Mouse (Mus musculus) liver, adult 2 months (tissue): ENCODE data around the gene Col1a1. TPM values are rescaled to one million over a fixed set of nuclear protein-coding genes. Genes with fewer than 3 reads are reported as not detected.

Source experiments
- DNase-seq: peaks from one replicate; pipeline ENCODE4 v3.0.0-alpha.2; 2011; ENCODE audit warnings: low read depth, low spot score; ENCODE audit errors: extremely low read depth
- H3K27ac ChIP-seq: fragments of 200-500 bp; replicated peaks from 2 replicates; pipeline ENCODE4 v1.5.1; 2012; ENCODE audit warnings: low read depth, mild to moderate bottlenecking, control low read depth, inconsistent platforms, low read length; ENCODE audit not compliant: insufficient read depth
- H3K27me3 ChIP-seq: fragments of 200-500 bp; 2 replicates; pipeline ENCODE4 v1.6.1; 2012; ENCODE audit warnings: mild to moderate bottlenecking, moderate library complexity, low read length, inconsistent platforms; ENCODE audit not compliant: control insufficient read depth, insufficient read depth
- H3K36me3 ChIP-seq: fragments of 200-500 bp; 2 replicates; pipeline ENCODE4 v1.6.1; 2012; ENCODE audit warnings: low read length, inconsistent platforms; ENCODE audit not compliant: control insufficient read depth, insufficient read depth
- H3K4me1 ChIP-seq: fragments of 200-500 bp; 2 replicates; pipeline ENCODE4 v1.6.1; 2011; ENCODE audit warnings: low read length; ENCODE audit not compliant: control insufficient read depth, insufficient read depth
- H3K4me3 ChIP-seq: fragments of 200-500 bp; 2 replicates; pipeline ENCODE4 v1.5.1; 2011; ENCODE audit warnings: low read depth, mild to moderate bottlenecking, control low read depth, low read length, moderate library complexity; ENCODE audit not compliant: insufficient read depth
- H3K79me2 ChIP-seq: fragments of 200-500 bp; 2 replicates; pipeline ENCODE4 v1.6.1; 2012; ENCODE audit warnings: inconsistent platforms, mild to moderate bottlenecking, low read length, moderate library complexity; ENCODE audit not compliant: control insufficient read depth, insufficient read depth
- H3K9ac ChIP-seq: fragments of 200-500 bp; 2 replicates; pipeline ENCODE4 v1.6.1; 2012; ENCODE audit warnings: low read depth, mild to moderate bottlenecking, control low read depth, inconsistent platforms, low read length
- CTCF ChIP-seq: fragments of 200-500 bp; IDR thresholded peaks from 2 replicates; pipeline ENCODE4 v1.5.1; 2011; ENCODE audit warnings: low read depth, low read length, control low read depth
- POLR2A ChIP-seq: fragments of 200-500 bp; IDR thresholded peaks from 2 replicates; pipeline ENCODE4 v1.6.1; 2011; ENCODE audit warnings: low read length, control low read depth; ENCODE audit not compliant: insufficient read depth; ENCODE audit errors: extremely low read depth
- WGBS: fragments of 180-500 bp; shearing (Covaris S2); methylation state at CpG from one replicate; pipeline ENCODE4 v1.1.7; 2018; 5-methylcytosine and 5-hydroxymethylcytosine counted together
- polyA plus RNA-seq: library from polyadenylated mRNA; depleted of rRNA; stranded (reverse); fragments of >200 nt; gene quantifications from 2 replicates; pipeline ENCODE4 v1.2.3, GENCODE M21; 2012
- total RNA-seq: library from RNA; depleted of rRNA; stranded (reverse); fragments of >200 nt; gene quantifications from 2 replicates; pipeline ENCODE4 v1.2.3, GENCODE M21; 2014

Gene Col1a1
- total and polyA plus RNA-seq, 2 experiments, result 1.6 to 2.3 TPM

GRCm38 (mm10) chr11:94912568-94912967 is 23.5 kb upstream of the Col1a1 start:
- WGBS, result 78% methylated on average over 3 of the region's 3 CpGs
- no peak for TF ChIP-seq CTCF
- no peak for TF ChIP-seq POLR2A
- H3K27ac ChIP-seq, result no peak overlapping the region

GRCm38 (mm10) chr11:94913302-94914090 is 22.5 kb upstream of the Col1a1 start:
- Histone ChIP-seq H3K79me2 (no peaks in the 10 kb centered on the region), H3K27me3 (no peaks in the 10 kb centered on the region; the same call in 1 of the 2 replicates), H3K4me1 (no peaks in the 10 kb centered on the region), H3K4me3 (no peak overlapping the region), H3K9ac (no peak overlapping the region), H3K36me3 (no peaks in the 10 kb centered on the region), H3K27ac (no peak overlapping the region)
- TF ChIP-seq POLR2A (no peak), CTCF (no peak)
- WGBS, result 83% methylated on average over 6 of the region's 6 CpGs
- no peak for DNase-seq

More at GRCm38 (mm10) chr11:94912568-94912967, 23.5 kb upstream of the Col1a1 start:
- Histone ChIP-seq H3K9ac (no peak overlapping the region), H3K4me3 (no peak overlapping the region), H3K4me1 (no peaks in the 10 kb centered on the region), H3K27me3 (peaks cover 3% of the 10 kb centered on the region; the same call in 1 of the 2 replicates), H3K36me3 (no peaks in the 10 kb centered on the region), H3K79me2 (no peaks in the 10 kb centered on the region)
- no peak for DNase-seq

- no peak overlapping the region for H3K27ac ChIP-seq
- no peaks in the 10 kb centered on the region; the same call in 1 of the 2 replicates for H3K27me3 ChIP-seq
- TF ChIP-seq CTCF, result no peak
- TF ChIP-seq POLR2A, result no peak
- H3K36me3 ChIP-seq, result no peaks in the 10 kb centered on the region
- H3K4me1 ChIP-seq, result no peaks in the 10 kb centered on the region
- no peak overlapping the region for H3K4me3 ChIP-seq
- 23% methylated on average over 13 of the region's 16 CpGs for WGBS
- peak; percentile 43 for DNase-seq
- H3K79me2 ChIP-seq, result no peaks in the 10 kb centered on the region
- no peak overlapping the region for H3K9ac ChIP-seq
Observed at GRCm38 (mm10) chr11:94915675-94916403, 20.2 kb upstream of the Col1a1 start.

- H3K27me3 ChIP-seq, result no peaks in the 10 kb centered on the region; the same call in 1 of the 2 replicates
- 52% methylated on average over 4 of the region's 4 CpGs for WGBS
- TF ChIP-seq CTCF (no peak), POLR2A (no peak)
- no peaks in the 10 kb centered on the region for H3K4me1 ChIP-seq
- DNase-seq, result no peak
- no peak overlapping the region for H3K4me3 ChIP-seq
- H3K36me3 ChIP-seq, result no peaks in the 10 kb centered on the region
- H3K27ac ChIP-seq, result no peak overlapping the region
- H3K9ac ChIP-seq, result no peak overlapping the region
- H3K79me2 ChIP-seq, result no peaks in the 10 kb centered on the region
Observed at GRCm38 (mm10) chr11:94916477-94916876, 19.5 kb upstream of the Col1a1 start.

- Histone ChIP-seq H3K9ac (no peak overlapping the region), H3K36me3 (no peaks in the 10 kb centered on the region), H3K4me1 (no peaks in the 10 kb centered on the region), H3K27me3 (no peaks in the 10 kb centered on the region; the same call in 1 of the 2 replicates), H3K79me2 (no peaks in the 10 kb centered on the region), H3K27ac (no peak overlapping the region), H3K4me3 (no peak overlapping the region)
- TF ChIP-seq POLR2A (no peak), CTCF (no peak)
- DNase-seq, result no peak
- 86% methylated on average over 6 of the region's 6 CpGs for WGBS
Observed at GRCm38 (mm10) chr11:94917717-94918116, 18.3 kb upstream of the Col1a1 start.
